Mouse (Mus musculus): ENCODE measurements at regions not wholly inside any gene's neighbourhood (a gene's known extent, or its start where the extent isn't known, plus 50 kb on each side); places are given as distances from the start of the nearest gene placed in this dataset.

GRCm38 (mm10) chr10:8936369-8936768 is 50.5 kb upstream of the Sash1 start:
- Histone ChIP-seq H3K4me3 (ENCODE audit: low read depth, low read length) (no peak overlapping the region), H3K36me3 (ENCODE audit: control insufficient read depth, insufficient read depth) (no peaks in the 10 kb centered on the region), H3K9ac (ENCODE audit: low read depth, low read length) (no peak overlapping the region), H3K4me2 (replicated peaks; ENCODE audit: low read depth) (no peak overlapping the region), H3K27ac (ENCODE audit: low read depth, low read length) (no peak overlapping the region), H3K9me3 (ENCODE audit: control insufficient read depth) (no peaks in the 10 kb centered on the region), H3K4me1 (replicated peaks; ENCODE audit: control insufficient read depth, insufficient read depth, low read length) (peaks cover 2% of the 10 kb centered on the region; the same call in 1 of the 2 replicates), H3K27me3 (replicated peaks; ENCODE audit: control insufficient read depth, insufficient read depth, low read length) (no peaks in the 10 kb centered on the region)
- 80% methylated on average over 4 of the region's 4 CpGs for WGBS
- no peak for ATAC-seq
- TF ChIP-seq CTCF (IDR thresholded peaks at IDR 0.05; ENCODE audit: low read depth), result no peak
